Mouse (Mus musculus) liver, embryonic 16.5 days (tissue): Measurements from ENCODE around the gene Ncaph. TPM values are rescaled to one million over a fixed set of nuclear protein-coding genes. Genes with fewer than 3 reads are reported as not detected.
A peak's percentile ranks its signal among the peaks of the same experiment; 100 is the strongest.
"Not testable (repeated sequence)": the region's sequence is repeated elsewhere in the genome, so short reads cannot be mapped to it uniquely, and the experiment has no call there.

ENCODE experiments used
- ATAC-seq: fragments of 200-750 bp; cut with Nextera tagmentation; 2 replicates; pipeline ENCODE4 v1.8.0; 2017; ENCODE audit warnings: low read depth, mild to moderate bottlenecking, moderate number of reproducible peaks, moderate library complexity
- H3K27ac ChIP-seq: fragments of 300-500 bp; sonication (generic); 2 replicates; pipeline ENCODE4 v1.5.1; 2014; ENCODE audit warnings: mild to moderate bottlenecking, low read length
- H3K27me3 ChIP-seq: fragments of 300-500 bp; sonication (generic); 2 replicates; pipeline ENCODE4 v1.6.1; 2014; ENCODE audit warnings: low read depth, low read length, mixed read lengths; ENCODE audit not compliant: control insufficient read depth, insufficient read depth
- H3K36me3 ChIP-seq: fragments of 300-500 bp; sonication (generic); 2 replicates; pipeline ENCODE4 v1.6.1; 2014; ENCODE audit warnings: mild to moderate bottlenecking; ENCODE audit not compliant: control insufficient read depth, insufficient read depth
- H3K4me1 ChIP-seq: fragments of 300-500 bp; sonication (generic); 2 replicates; pipeline ENCODE4 v1.6.1; 2014; ENCODE audit warnings: low read depth, low read length, mixed read lengths; ENCODE audit not compliant: control insufficient read depth
- H3K4me2 ChIP-seq: fragments of 300-500 bp; sonication (generic); 2 replicates; pipeline ENCODE4 v1.6.1; 2014; ENCODE audit warnings: low read depth, low read length, mixed read lengths
- H3K4me3 ChIP-seq: fragments of 300-500 bp; sonication (generic); 2 replicates; pipeline ENCODE4 v1.5.1; 2014; ENCODE audit warnings: low read depth, mild to moderate bottlenecking, low read length
- H3K9ac ChIP-seq: fragments of 300-500 bp; sonication (generic); 2 replicates; pipeline ENCODE4 v1.6.1; 2014; ENCODE audit warnings: low read depth, low read length
- H3K9me3 ChIP-seq: fragments of 300-500 bp; sonication (generic); replicated peaks from 2 replicates; pipeline ENCODE4 v1.6.1; 2016; ENCODE audit warnings: low read length; ENCODE audit not compliant: control insufficient read depth
- WGBS: fragments of 180-500 bp; shearing (Covaris S2); extraction: QIAGEN DNeasy Blood & Tissue Kit; methylation state at CpG from one replicate; pipeline ENCODE4 v1.1.7; 2014; ENCODE audit not compliant: insufficient replicate concordance; 5-methylcytosine and 5-hydroxymethylcytosine counted together
- polyA plus RNA-seq: library from polyadenylated mRNA; unstranded; fragments of >200 nt; fragmentation: Nextera tagmentation; extraction: Ambion mirVana; gene quantifications from 2 replicates; pipeline ENCODE4 v1.2.1, GENCODE M21; 2015

Gene Ncaph
- 54.8 and 60.1 TPM in 2 replicates for polyA plus RNA-seq

DNA sequence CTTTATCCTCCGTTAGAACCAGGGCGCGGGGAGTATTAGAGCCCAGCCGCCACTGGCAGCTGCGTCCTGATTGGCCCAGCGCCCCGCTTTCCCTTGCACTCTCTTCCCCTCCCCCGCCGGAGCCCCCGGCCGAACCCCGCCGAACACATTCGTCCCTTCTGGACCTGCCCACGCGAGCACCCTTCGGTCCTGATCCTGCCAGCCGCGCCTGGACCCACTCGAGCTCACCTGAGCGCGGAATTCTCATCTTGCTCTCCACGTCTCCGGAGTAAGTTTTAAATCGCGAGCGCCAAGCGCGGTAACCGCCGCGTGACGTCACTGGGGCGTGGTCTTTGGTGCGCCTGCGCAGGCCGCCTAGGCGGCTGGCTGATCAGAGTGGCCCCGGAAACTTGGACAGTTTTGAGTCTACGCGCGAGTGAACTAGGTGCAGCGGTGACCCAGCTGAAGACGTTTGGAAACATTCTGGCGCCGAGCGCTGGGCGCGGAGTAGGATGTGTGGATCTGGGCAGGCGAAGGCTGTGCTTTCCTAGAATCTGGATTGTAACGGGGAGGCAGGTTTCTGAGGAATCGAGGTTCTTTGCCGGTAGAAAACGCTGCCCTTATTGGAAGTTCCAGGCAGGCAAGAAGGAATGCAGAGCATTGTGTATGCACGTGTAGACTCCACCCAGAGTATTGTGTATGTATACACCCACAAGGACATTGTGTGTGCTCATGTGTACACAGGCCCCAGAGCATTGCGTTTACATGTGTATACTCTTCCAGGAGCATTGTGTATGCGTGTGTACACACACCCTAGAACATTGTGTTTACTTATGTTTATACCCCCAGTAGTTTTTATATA, at the start of gene Ncaph:
TSS of gene Ncaph (minus strand) at position 334 of the 841 bp plus-strand sequence.
- H3K27me3 ChIP-seq: no peaks in the 10 kb centered on the region
- H3K27ac ChIP-seq: peak within 1 kb of the TSS; percentile 99
- H3K36me3 ChIP-seq: peaks cover under 1% of the 10 kb centered on the region; the same call in 1 of the 2 replicates
- no peaks in the 10 kb centered on the region for H3K9me3 ChIP-seq
- peak within 1 kb of the TSS; percentile 94 for H3K4me3 ChIP-seq
- peak; percentile 93 for ATAC-seq
- H3K4me2 ChIP-seq: peak within 1 kb of the TSS; percentile 90
- H3K4me1 ChIP-seq: peaks cover 43% of the 10 kb centered on the region
- 1% methylated on average over 57 of the region's 57 CpGs for WGBS
- H3K9ac ChIP-seq: peak within 1 kb of the TSS; percentile 92

DNA sequence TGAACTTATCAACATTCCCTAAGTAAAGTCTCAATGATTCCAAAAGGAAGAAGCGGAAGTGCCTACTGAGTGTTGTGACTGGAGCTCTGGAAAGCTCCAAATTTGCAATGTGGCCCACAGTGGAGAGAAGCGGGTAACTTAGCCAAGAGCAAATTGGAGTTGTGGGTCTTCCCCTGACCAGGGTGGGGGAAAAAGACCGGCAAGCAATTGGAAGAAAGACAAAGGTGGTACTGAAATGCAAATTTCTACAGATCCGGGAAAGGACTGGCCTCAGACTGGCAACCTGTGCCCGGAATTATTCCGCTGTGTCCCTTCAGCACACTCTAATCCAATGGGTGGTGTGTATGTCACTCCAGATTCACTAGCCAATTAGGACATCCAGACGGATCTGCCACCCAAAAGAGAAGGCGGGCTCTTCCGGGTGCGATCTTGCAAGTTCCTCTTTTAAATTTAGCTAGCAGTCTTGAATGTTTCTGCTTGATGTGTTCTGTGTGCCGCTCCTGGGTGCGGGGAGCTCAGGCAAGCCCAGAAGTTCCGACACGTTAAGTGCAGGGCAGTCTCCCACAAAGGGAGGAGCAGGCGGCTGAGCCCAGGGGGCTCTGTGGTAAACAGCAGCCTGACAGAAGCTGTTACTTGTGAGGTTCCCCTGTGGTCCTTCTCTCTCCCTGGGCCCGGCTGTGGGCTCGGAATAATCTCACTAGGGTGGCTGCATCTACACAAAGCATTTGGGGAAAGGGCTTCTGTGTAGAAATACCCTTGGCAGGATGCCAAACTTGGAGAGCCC, 49.0 kb upstream of the Ncaph start:
- Histone ChIP-seq H3K9ac (peak overlapping the region; percentile 72), H3K27ac (peak overlapping the region; percentile 63; the same call in 1 of the 2 replicates), H3K9me3 (no peaks in the 10 kb centered on the region), H3K4me1 (no peaks in the 10 kb centered on the region), H3K27me3 (peaks cover 1% of the 10 kb centered on the region), H3K4me3 (peak overlapping the region; percentile 66), H3K36me3 (no peaks in the 10 kb centered on the region), H3K4me2 (peak overlapping the region; percentile 77)
- ATAC-seq: peak; percentile 100
- 4% methylated on average over 17 of the region's 17 CpGs for WGBS

DNA sequence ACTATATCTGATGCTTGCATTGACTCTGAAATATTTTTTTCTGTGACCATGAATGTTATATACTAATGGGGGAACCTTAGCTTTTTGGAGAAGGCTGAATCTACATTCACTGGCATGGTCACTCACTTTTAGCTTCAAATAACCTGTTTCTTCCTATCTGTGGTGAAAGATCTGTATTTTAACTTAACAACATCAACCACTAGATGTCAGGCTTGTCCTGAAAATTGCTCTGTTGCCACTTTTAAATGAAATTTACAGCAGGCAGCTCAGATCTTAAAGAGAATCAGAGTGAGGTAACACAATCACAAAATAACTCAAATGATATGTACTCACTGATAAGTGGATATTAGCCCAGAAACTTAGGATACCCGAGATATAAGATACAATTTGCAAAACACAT, 32.5 kb upstream of the Ncaph start:
- not testable (repeated sequence) for H3K27ac ChIP-seq, H3K36me3 ChIP-seq, H3K27me3 ChIP-seq, H3K9me3 ChIP-seq, H3K9ac ChIP-seq, H3K4me2 ChIP-seq, H3K4me1 ChIP-seq, H3K4me3 ChIP-seq, ATAC-seq
- WGBS: 0% methylated on average over 1 of the region's 1 CpGs

DNA sequence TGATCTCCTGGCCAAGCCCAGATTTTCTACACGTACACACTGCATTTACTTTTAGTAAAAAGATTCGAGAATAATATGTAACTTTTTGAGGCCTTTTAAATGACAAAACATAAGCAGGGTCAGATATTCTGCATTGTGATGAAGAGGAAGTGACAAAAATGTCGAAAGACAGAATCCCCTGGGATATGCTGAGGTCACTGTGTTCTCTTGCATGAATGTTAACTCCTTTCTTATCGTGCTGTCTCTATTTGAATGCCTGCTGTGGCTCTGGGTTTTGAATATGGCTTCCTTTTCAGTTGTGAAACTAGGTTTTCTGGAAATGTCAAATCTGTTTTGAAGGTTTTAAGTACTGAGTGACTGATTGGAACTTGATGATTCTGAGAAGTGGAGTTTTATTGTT, 31.9 kb upstream of the Ncaph start:
- Histone ChIP-seq H3K9me3 (no peaks in the 10 kb centered on the region), H3K4me1 (no peaks in the 10 kb centered on the region), H3K36me3 (no peaks in the 10 kb centered on the region), H3K4me3 (no peak overlapping the region), H3K4me2 (no peak overlapping the region), H3K9ac (no peak overlapping the region), H3K27me3 (no peaks in the 10 kb centered on the region), H3K27ac (no peak overlapping the region)
- no peak for ATAC-seq
- WGBS: 39% methylated on average over 4 of the region's 4 CpGs

DNA sequence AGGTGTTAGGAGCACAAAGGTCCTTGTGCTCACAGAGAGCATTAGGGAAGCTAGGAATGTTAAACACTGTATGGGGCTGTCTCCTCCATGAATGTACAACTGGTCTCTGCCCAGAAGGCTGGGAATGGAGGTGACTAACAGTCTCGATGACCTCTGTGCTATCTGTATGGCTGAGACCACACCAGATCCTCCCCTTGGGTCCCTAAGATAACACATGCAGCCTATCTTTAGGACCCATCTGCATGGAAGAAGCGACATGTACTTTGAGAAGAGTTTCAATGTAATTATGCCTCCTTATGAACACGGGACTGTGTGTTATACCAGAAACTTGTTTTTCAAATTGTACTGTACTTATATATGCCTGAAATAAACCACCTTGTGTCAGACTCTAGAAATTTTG, 11.9 kb upstream of the Ncaph start:
- peaks cover 10% of the 10 kb centered on the region for H3K36me3 ChIP-seq
- no peak overlapping the region for H3K9ac ChIP-seq
- no peaks in the 10 kb centered on the region for H3K9me3 ChIP-seq
- H3K27me3 ChIP-seq: no peaks in the 10 kb centered on the region
- H3K4me1 ChIP-seq: peaks cover 46% of the 10 kb centered on the region
- peak; percentile 43 for ATAC-seq
- peak overlapping the region; percentile 4; the same call in 1 of the 2 replicates for H3K4me2 ChIP-seq
- no peak overlapping the region for H3K4me3 ChIP-seq
- H3K27ac ChIP-seq: no peak overlapping the region; the same call in 1 of the 2 replicates
- WGBS: 18% methylated on average over 3 of the region's 3 CpGs

DNA sequence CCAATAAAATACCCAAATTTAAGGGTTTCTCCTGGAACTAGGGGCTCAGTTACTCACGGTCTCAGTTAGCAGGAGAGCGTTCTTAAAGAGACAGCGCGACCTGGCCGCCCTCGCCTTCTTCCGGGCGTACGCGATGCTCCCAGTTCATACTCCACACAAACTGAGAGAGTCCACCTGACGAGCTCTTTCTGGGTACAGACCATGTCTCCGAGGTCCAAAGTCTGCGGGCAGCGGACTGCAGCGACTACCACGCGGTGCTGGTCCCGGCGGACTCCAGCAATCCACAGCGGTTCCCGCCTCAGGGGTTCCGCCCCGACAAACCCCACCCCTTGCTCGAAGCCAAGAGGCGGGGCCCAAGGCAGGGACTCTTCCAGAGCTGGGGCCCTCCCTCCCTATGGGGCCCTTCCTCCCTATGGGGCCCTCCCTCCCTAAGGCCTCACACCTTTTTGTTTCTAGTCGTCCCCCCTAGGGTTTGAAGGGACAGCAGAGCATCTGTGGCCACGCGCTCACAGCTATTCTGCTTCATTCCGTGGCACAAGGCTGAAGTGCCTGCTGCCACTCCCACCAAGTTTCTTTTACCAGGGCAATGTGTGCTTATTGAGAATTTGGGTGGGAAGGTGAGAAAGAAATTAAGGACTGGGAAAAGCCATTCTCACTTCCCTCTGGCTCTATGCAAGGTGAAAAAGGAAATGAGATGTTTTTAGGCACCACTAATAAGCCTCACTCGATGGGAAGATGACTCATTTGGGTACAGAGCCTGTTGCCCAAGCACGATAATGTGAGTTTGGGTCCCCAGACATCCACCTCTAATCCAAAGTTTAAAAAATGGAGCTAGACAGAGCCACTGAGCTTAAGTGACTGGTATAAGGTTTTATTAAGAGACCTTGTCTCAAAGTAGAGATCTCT, 9.7 kb upstream of the Ncaph start, which contains the start of gene Itpripl1:
TSS of gene Itpripl1 (minus strand) at position 285 of the 906 bp plus-strand sequence.
- 4% methylated on average over 31 of the region's 31 CpGs for WGBS

DNA sequence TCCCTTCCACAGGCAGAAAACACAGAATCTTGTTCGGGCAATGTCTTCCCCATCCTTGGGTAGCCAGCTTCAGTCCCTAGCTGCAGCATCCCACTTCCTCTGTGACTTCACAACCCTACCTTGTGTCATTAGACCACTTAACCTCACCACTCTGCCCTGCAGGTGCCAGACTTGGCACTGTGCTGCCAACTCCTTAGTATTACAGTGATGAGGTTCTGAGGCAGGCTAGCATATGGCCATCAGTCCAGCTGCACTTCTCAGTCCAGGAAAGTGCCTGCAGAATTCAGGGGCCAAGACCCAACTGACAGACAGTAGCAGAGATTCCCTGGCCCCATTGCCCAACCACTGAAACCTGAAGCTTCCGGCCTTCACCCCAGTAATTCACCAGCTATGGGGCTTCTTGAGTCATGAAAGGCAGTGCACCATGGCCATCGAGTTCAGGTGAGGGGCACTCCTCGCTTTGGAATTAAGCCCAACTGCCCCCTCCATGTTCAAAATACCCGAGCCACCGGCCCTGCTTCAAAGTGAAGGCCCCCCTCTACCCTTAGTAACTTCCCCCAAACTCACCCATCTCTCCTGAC, 8.9 kb upstream of the Ncaph start:
- 11% methylated on average over 6 of the region's 6 CpGs for WGBS
- Histone ChIP-seq H3K4me3 (peak overlapping the region; percentile 75), H3K4me1 (peaks cover 46% of the 10 kb centered on the region), H3K9ac (peak overlapping the region; percentile 84), H3K36me3 (peaks cover 27% of the 10 kb centered on the region), H3K9me3 (0 out of 2 replicates have a peak, but pooled peaks cover 2% of the 10 kb centered on the region), H3K4me2 (peak overlapping the region; percentile 92), H3K27me3 (no peaks in the 10 kb centered on the region), H3K27ac (peak overlapping the region; percentile 67)
- no peak for ATAC-seq

More for the DNA sequence above, 9.7 kb upstream of the Ncaph start, which contains the start of gene Itpripl1:
- peaks cover 27% of the 10 kb centered on the region for H3K36me3 ChIP-seq
- H3K9ac ChIP-seq: peak within 1 kb of the TSS; percentile 84
- no peaks in the 10 kb centered on the region for H3K27me3 ChIP-seq
- peak; percentile 99 for ATAC-seq
- H3K9me3 ChIP-seq: 0 out of 2 replicates have a peak, but pooled peaks cover 2% of the 10 kb centered on the region
- H3K4me3 ChIP-seq: peak within 1 kb of the TSS; percentile 75
- peak within 1 kb of the TSS; percentile 67 for H3K27ac ChIP-seq
- H3K4me1 ChIP-seq: peaks cover 46% of the 10 kb centered on the region
- peak within 1 kb of the TSS; percentile 92 for H3K4me2 ChIP-seq

DNA sequence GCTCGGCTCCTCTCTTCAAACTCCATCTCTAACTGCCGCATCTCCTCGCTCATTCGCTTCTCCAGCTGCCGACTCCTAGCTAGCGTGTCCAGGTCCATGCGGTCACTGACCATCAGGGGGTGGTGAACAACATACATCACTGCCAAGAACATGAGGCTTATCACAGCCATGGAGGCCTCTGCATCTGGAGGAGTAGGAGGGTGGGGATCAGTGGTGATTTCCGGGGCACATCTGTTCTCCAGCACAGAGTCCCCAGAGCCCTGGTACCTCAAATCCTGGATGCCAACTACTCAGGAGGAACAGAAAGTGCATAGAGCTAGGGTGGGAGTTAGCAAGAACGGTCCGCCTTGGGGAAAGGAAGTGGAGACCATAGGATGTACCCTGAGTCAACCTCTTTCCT, 8.3 kb upstream of the Ncaph start:
- peak overlapping the region; percentile 75 for H3K4me3 ChIP-seq
- H3K9me3 ChIP-seq: 0 out of 2 replicates have a peak, but pooled peaks cover 2% of the 10 kb centered on the region
- WGBS: 60% methylated on average over 10 of the region's 10 CpGs
- H3K27ac ChIP-seq: 0 out of 2 replicates have a peak overlapping the region, but pooled peaks have one; percentile 17
- H3K9ac ChIP-seq: peak overlapping the region; percentile 84
- H3K4me1 ChIP-seq: peaks cover 49% of the 10 kb centered on the region
- H3K36me3 ChIP-seq: peaks cover 27% of the 10 kb centered on the region
- H3K4me2 ChIP-seq: peak overlapping the region; percentile 92
- no peaks in the 10 kb centered on the region for H3K27me3 ChIP-seq
- ATAC-seq: no peak
